Mouse (Mus musculus): ENCODE data around the gene Kmt2d. TPM values are rescaled to one million over a fixed set of nuclear protein-coding genes. Genes with fewer than 3 reads are reported as not detected.

Kmt2d gene
- polyA plus RNA-seq, 1 experiment from 2014 or later = 9.2 TPM

- WGBS = under 1% methylated on average over 12 of the region's 12 CpGs
- no peak for ATAC-seq (ENCODE audit: insufficient number of reproducible peaks, low FRiP score)
- H3K4me1 ChIP-seq (replicated peaks) = peaks cover 38% of the 10 kb centered on the region
- H3K36me3 ChIP-seq = no peaks in the 10 kb centered on the region
- H3K9ac ChIP-seq = no peak overlapping the region
- peaks cover 96% of the 10 kb centered on the region for H3K27me3 ChIP-seq (replicated peaks)
- no peaks in the 10 kb centered on the region for H3K9me3 ChIP-seq (replicated peaks)
- H3K4me3 ChIP-seq = peak overlapping the region; percentile 35
- no peak overlapping the region for H3K27ac ChIP-seq (ENCODE audit: poor library complexity, severe bottlenecking)
- H3K4me2 ChIP-seq = peak overlapping the region; percentile 62
These were observed 79.8 kb downstream of the Kmt2d start for GRCm38 (mm10) chr15:98791221-98791620.

- under 1% methylated on average over 23 of the region's 23 CpGs for WGBS
- Histone ChIP-seq H3K4me3 (peak overlapping the region; percentile 35), H3K27ac (ENCODE audit: poor library complexity, severe bottlenecking) (no peak overlapping the region), H3K36me3 (no peaks in the 10 kb centered on the region), H3K4me2 (peak overlapping the region; percentile 62), H3K4me1 (replicated peaks) (peaks cover 38% of the 10 kb centered on the region), H3K27me3 (replicated peaks) (peaks cover 93% of the 10 kb centered on the region), H3K9ac (no peak overlapping the region), H3K9me3 (replicated peaks) (peaks cover 2% of the 10 kb centered on the region)
- no peak for ATAC-seq (ENCODE audit: insufficient number of reproducible peaks, low FRiP score)
These were observed 80.2 kb downstream of the Kmt2d start for GRCm38 (mm10) chr15:98790761-98791160.

GRCm38 (mm10) chr15:98789661-98790535, 81.1 kb downstream of the Kmt2d start, which contains the start of gene Wnt1:
TSS of gene Wnt1 (plus strand) at chr15:98789857.
- Histone ChIP-seq H3K27me3 (replicated peaks) (peaks cover 93% of the 10 kb centered on the region), H3K9me3 (replicated peaks) (peaks cover 4% of the 10 kb centered on the region), H3K27ac (ENCODE audit: poor library complexity, severe bottlenecking) (no peak within 1 kb of the TSS), H3K4me1 (replicated peaks) (peaks cover 38% of the 10 kb centered on the region), H3K4me3 (peak within 1 kb of the TSS; percentile 35), H3K4me2 (peak within 1 kb of the TSS; percentile 62), H3K36me3 (no peaks in the 10 kb centered on the region), H3K9ac (no peak within 1 kb of the TSS)
- ATAC-seq (ENCODE audit: insufficient number of reproducible peaks, low FRiP score) = peak; percentile 40
- WGBS = 3% methylated on average over 51 of the region's 51 CpGs

GRCm38 (mm10) chr15:98788972-98789660, 81.9 kb downstream of the Kmt2d start:
- Histone ChIP-seq H3K27ac (ENCODE audit: poor library complexity, severe bottlenecking) (no peak overlapping the region), H3K27me3 (replicated peaks) (peaks cover 88% of the 10 kb centered on the region), H3K4me2 (peak overlapping the region; percentile 55), H3K9me3 (replicated peaks) (peaks cover 4% of the 10 kb centered on the region), H3K9ac (no peak overlapping the region), H3K4me3 (peak overlapping the region; percentile 31), H3K36me3 (no peaks in the 10 kb centered on the region), H3K4me1 (replicated peaks) (peaks cover 38% of the 10 kb centered on the region)
- 14% methylated on average over 24 of the region's 24 CpGs for WGBS
- ATAC-seq (ENCODE audit: insufficient number of reproducible peaks, low FRiP score) = no peak

- WGBS = 39% methylated on average over 4 of the region's 4 CpGs
- H3K9ac ChIP-seq = no peak overlapping the region
These were observed 83.1 kb downstream of the Kmt2d start for GRCm38 (mm10) chr15:98787930-98788329.

GRCm38 (mm10) chr15:98785744-98786143, 85.3 kb downstream of the Kmt2d start:
- Histone ChIP-seq H3K9me3 (replicated peaks) (peaks cover 4% of the 10 kb centered on the region), H3K9ac (no peak overlapping the region), H3K36me3 (no peaks in the 10 kb centered on the region), H3K4me2 (no peak overlapping the region), H3K4me1 (replicated peaks) (peaks cover 14% of the 10 kb centered on the region), H3K27ac (ENCODE audit: poor library complexity, severe bottlenecking) (no peak overlapping the region), H3K4me3 (no peak overlapping the region), H3K27me3 (replicated peaks) (peaks cover 77% of the 10 kb centered on the region)
- ATAC-seq (ENCODE audit: insufficient number of reproducible peaks, low FRiP score) = no peak
- 36% methylated on average over 7 of the region's 7 CpGs for WGBS

More at GRCm38 (mm10) chr15:98787930-98788329, 83.1 kb downstream of the Kmt2d start:
- Histone ChIP-seq H3K27me3 (replicated peaks) (peaks cover 79% of the 10 kb centered on the region), H3K36me3 (no peaks in the 10 kb centered on the region), H3K27ac (ENCODE audit: poor library complexity, severe bottlenecking) (no peak overlapping the region), H3K4me2 (no peak overlapping the region), H3K9me3 (replicated peaks) (peaks cover 4% of the 10 kb centered on the region), H3K4me1 (replicated peaks) (peaks cover 33% of the 10 kb centered on the region), H3K4me3 (no peak overlapping the region)
- ATAC-seq (ENCODE audit: insufficient number of reproducible peaks, low FRiP score) = no peak

Other genes starting within 250 kb of the Kmt2d start
- 9.5 and 10.3 TPM in 2 replicates for gene Cacnb3, start 240.4 kb downstream of the Kmt2d start, polyA plus RNA-seq (2016; fragmentation: Nextera tagmentation; extraction: Ambion mirVana)
- gene Ddx23, start 208.3 kb downstream of the Kmt2d start, polyA plus RNA-seq (2016; fragmentation: Nextera tagmentation; extraction: Ambion mirVana) = 15.0 and 16.4 TPM in 2 replicates
- 0.91 and 1.1 TPM in 2 replicates for gene Rnd1, start 193.7 kb downstream of the Kmt2d start, polyA plus RNA-seq (2016; fragmentation: Nextera tagmentation; extraction: Ambion mirVana)
- gene Ccdc65, start 163.0 kb downstream of the Kmt2d start, polyA plus RNA-seq (2016; fragmentation: Nextera tagmentation; extraction: Ambion mirVana) = 0.33 and 0.62 TPM in 2 replicates
- gene Fkbp11, start 143.0 kb downstream of the Kmt2d start, polyA plus RNA-seq (2016; fragmentation: Nextera tagmentation; extraction: Ambion mirVana) = 13.2 and 17.8 TPM in 2 replicates
- 46.3 and 46.9 TPM in 2 replicates for gene Arf3, start 108.0 kb downstream of the Kmt2d start, polyA plus RNA-seq (2016; fragmentation: Nextera tagmentation; extraction: Ambion mirVana)
- not detected in 2 replicates for gene Wnt10b, start 93.1 kb downstream of the Kmt2d start, polyA plus RNA-seq (2016; fragmentation: Nextera tagmentation; extraction: Ambion mirVana)
- not detected in 2 replicates for gene Wnt1, start 81.3 kb downstream of the Kmt2d start, polyA plus RNA-seq (2016; fragmentation: Nextera tagmentation; extraction: Ambion mirVana)
- 0.04 and 0.14 TPM in 2 replicates for gene Ddn, start 61.7 kb downstream of the Kmt2d start, polyA plus RNA-seq (2016; fragmentation: Nextera tagmentation; extraction: Ambion mirVana)
- gene Prkag1, start 39.7 kb downstream of the Kmt2d start, polyA plus RNA-seq (2016; fragmentation: Nextera tagmentation; extraction: Ambion mirVana) = 81.5 and 83.5 TPM in 2 replicates
- 4.3 and 6.1 TPM in 2 replicates for gene Rhebl1, start 23.3 kb upstream of the Kmt2d start, polyA plus RNA-seq (2016; fragmentation: Nextera tagmentation; extraction: Ambion mirVana)
- gene Dhh, start 27.3 kb upstream of the Kmt2d start, polyA plus RNA-seq (2016; fragmentation: Nextera tagmentation; extraction: Ambion mirVana) = 4.5 and 4.6 TPM in 2 replicates
- gene Lmbr1l, start 47.0 kb upstream of the Kmt2d start, polyA plus RNA-seq (2016; fragmentation: Nextera tagmentation; extraction: Ambion mirVana) = 16.9 and 17.2 TPM in 2 replicates
- 1,481 and 1,517 TPM in 2 replicates for gene Tuba1b, start 63.4 kb upstream of the Kmt2d start, polyA plus RNA-seq (2016; fragmentation: Nextera tagmentation; extraction: Ambion mirVana)
- gene Gm49450, start 82.3 kb upstream of the Kmt2d start, polyA plus RNA-seq (2016; fragmentation: Nextera tagmentation; extraction: Ambion mirVana) = not detected in 2 replicates
- gene Tuba1a, start 82.5 kb upstream of the Kmt2d start, polyA plus RNA-seq (2016; fragmentation: Nextera tagmentation; extraction: Ambion mirVana) = 1,110 and 1,118 TPM in 2 replicates
- gene Tuba1c, start 158.7 kb upstream of the Kmt2d start, polyA plus RNA-seq (2016; fragmentation: Nextera tagmentation; extraction: Ambion mirVana) = 135 and 139 TPM in 2 replicates
- 0.22 and 0.50 TPM in 2 replicates for gene Prph, start 184.0 kb upstream of the Kmt2d start, polyA plus RNA-seq (2016; fragmentation: Nextera tagmentation; extraction: Ambion mirVana)
- 27.2 and 28.0 TPM in 2 replicates for gene Troap, start 203.4 kb upstream of the Kmt2d start, polyA plus RNA-seq (2016; fragmentation: Nextera tagmentation; extraction: Ambion mirVana)
- gene C1ql4, start 216.6 kb upstream of the Kmt2d start, polyA plus RNA-seq (2016; fragmentation: Nextera tagmentation; extraction: Ambion mirVana) = 0.34 and 0.46 TPM in 2 replicates
- 1.2 TPM in 2 replicates for gene Dnajc22, start 222.0 kb upstream of the Kmt2d start, polyA plus RNA-seq (2016; fragmentation: Nextera tagmentation; extraction: Ambion mirVana)